Mouse (Mus musculus): ENCODE measurements around the gene Cox17.

DNA sequence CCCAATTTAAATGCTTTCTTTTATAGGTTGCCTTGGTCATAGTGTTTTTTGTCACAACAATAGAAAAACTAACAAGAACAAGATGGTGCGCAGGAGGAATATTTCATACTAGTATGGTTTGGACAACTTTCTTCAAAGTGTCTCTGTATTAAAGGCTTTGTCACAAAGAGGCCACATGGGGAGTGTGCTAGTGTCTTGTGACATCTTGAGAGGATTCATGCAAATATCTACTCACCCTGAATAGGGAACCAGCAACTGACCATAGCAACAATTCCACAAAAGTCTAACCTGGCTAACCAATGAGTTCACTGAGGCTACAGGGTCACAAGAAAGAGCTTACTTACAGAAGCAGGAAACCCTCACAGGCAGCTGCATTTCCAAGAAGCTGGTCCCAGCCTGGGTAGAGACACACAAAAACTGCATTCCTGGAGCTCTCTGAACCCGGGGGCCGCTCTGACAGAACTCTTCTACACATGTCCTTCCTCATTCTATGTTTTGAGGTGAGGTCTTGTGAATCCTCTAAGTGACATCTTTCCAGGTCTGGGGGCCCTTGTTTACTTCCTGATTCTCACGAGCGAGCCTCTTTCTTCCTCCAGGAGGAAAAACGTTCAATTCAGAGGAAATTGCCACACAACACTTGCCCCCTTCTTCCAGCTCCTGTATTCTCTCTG lies 48.4 kb downstream of the Cox17 start:
- no peak for TF ChIP-seq GATA1 (IDR thresholded peaks at IDR 0.05; ENCODE audit: low read length)
- TF ChIP-seq TAL1 (IDR thresholded peaks at IDR 0.05; ENCODE audit: low read length), result no peak
